Mouse (Mus musculus) T-helper 1 cell (primary cell): ENCODE measurements at regions not wholly inside any gene's neighbourhood (a gene's known extent, or its start where the extent isn't known, plus 50 kb on each side); places are given as distances from the start of the nearest gene placed in this dataset.

Source experiments
- in situ Hi-C: fragments of 300-600 bp; cut with MboI, MseI; formaldehyde crosslinking; loops from one replicate; pipeline ENCODE4 v1.15.1; 2025; ENCODE audit warnings: high pct_unique_total_duplicates

DNA sequence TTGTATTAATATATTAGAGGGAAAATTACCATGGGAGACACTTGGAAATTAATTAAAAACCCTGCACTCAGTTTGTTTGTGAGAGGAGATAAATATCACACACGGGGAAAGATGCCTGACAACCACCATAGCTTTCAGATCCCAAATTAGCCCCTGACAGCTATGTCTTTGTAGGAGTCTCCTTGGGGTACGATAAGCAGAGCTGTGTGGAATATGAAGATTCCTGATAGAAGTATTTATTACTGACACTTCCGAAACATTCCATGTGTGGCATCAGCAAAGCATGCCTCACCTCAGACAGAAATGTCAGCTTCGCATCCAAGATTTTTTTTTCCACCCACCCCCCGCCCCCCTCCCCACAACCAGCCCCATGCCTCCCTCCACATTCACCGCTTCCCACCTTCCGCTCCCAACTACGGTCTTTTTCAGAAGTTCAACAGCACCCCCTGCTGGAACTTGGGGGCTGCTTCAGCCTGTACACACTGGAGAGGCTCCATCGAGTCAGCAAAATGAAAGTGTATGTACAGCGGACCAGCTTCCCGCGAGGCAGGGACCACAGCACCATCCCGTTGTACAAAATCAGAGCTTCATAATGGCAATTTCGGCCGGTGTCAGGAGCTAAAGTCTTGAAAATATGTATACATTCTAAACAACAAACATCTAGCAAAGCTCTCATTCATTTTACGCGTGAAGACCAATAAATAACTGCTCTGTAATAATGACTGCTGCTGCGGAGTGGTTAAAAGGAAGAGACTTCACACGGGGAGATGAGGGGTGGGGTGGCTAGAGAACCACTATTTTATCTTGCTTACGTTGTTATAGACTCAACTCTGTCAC is 66.7 kb downstream of the Rwdd3 start:
- in situ Hi-C loops: loop anchor here (25.0 kb wide), 1 partner anchor 1217 kb away; no protein-coding TSS in a partner anchor

DNA sequence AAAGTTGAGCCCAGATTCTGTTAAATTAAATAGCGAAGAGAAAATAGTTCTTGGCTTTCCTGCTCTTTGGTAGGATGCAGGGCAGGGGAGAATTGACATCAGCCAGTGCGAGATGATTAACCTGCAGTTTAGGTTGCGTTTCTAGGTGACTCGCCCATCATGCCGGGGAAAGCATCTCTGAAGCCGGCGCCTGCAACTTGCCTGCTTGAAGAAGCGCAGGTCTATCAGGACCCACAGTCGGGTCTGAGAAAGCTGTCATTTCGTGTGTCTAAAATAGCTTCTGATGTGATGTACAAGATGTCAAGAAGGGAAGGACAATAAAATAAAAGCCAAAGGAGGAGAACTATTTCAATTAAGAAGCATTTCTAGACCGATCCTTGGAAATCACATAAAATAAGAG is 68.6 kb downstream of the Rwdd3 start:
- in situ Hi-C loops: loop anchor here (25.0 kb wide), 1 partner anchor 1216 kb away; no protein-coding TSS in a partner anchor

DNA sequence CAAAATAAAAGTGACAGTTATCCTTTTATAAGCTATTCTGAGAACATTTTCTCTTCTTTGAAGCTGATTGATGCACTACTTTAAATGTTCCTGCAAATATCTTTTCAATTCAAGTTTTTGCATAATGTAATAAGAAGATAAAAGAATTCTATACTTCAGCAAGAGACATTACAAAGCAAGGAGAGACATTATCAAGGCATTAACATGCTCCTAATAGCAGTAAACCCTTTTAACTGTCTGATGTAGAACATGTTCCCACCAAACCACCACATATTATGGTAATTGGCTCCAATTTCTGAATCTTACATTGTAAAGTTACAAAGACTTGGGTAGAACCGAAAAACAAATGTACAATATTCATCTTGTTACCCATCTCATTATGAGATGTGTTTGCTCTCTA is 69.4 kb downstream of the Rwdd3 start:
- in situ Hi-C loops: loop anchor here (25.0 kb wide), 1 partner anchor 1215 kb away; no protein-coding TSS in a partner anchor

DNA sequence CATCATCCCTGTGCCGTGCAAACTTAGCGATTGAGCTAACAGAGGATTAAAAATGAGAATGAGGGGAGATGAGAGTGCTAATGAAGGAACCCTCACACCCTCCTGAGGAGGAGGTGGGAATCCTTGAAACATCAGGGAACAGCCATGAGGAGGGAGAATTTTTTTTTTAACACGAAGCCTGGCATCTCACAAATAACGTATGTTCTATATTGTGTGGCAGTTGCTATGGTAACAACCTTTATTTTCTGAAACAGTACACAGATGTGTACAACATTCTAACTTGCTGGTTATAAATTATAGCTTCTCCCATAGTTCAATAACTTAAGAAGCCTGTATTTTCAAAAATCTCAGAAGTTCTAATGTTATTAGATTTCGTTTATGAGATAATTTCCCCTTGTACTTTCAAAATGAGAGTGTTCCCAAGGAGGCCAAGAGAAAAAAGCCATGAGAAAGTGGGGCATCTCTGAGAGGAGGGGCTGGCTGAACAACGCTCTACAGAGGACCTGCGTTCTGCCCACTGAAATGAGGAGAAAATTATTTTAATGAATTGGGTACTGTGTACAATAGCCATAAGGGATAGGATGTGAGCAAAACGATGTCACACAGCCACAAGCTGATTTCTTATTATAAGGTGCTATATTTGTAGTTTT is 71.2 kb downstream of the Rwdd3 start:
- in situ Hi-C loops: loop anchor here (25.0 kb wide), 1 partner anchor 1213 kb away; no protein-coding TSS in a partner anchor

DNA sequence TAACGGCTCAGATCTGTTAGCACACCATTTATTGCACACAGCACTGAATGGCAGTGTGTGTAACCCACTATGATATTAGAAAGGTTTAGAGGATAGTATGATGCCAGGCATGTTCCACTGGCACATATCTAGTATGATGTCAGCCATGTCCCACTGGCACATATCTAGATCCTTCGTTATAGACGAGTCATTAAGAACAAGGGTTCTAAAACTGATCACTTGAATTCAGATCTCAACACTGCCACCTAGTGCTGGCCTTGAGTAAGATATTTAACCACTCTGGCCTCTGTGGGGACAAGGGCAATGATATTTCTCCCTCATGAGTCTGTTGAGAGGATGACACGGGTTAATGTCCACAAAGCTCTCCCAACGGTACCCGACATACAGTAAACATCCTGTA is 78.0 kb downstream of the Rwdd3 start:
- in situ Hi-C loops: no loop called here

DNA sequence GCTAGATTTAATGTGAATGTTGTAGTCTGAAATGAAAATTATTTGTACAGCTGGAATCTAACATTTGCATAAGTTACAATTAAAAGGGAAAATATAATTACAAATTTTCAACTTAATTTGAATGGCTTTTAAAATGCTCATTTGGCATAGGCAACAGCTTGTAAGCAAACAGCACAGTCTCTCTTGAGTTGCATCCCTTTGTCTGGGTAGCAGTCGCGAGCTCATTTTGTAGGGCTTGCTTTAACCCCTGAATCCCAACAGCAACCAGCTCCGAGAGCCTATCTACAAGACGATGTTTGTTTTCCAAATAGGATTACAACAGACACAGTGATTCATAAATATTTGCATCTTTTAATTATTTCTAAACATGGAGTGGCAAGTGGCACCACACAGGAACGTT is 82.8 kb downstream of the Rwdd3 start:
- in situ Hi-C loops: no loop called here

DNA sequence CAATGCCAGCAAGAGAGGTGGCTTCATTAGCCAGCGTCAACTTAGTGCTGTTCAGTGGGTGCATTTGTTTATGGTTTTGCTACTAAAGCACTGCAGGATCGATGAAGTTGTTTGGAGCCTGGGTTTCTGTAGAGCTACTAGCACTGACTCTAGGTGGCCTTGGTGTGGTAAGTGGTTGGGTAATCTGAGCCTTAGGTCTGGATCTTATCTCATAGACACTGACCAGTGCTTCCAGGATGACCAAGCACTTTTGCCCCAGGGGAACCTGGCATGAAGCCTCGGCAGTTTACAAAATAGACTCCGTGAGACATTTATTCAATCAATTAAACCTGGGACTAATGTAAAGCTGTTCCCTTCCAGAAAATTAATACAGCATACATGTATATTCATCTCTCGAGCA is 102.8 kb downstream of the Rwdd3 start:
- in situ Hi-C loops: no loop called here

DNA sequence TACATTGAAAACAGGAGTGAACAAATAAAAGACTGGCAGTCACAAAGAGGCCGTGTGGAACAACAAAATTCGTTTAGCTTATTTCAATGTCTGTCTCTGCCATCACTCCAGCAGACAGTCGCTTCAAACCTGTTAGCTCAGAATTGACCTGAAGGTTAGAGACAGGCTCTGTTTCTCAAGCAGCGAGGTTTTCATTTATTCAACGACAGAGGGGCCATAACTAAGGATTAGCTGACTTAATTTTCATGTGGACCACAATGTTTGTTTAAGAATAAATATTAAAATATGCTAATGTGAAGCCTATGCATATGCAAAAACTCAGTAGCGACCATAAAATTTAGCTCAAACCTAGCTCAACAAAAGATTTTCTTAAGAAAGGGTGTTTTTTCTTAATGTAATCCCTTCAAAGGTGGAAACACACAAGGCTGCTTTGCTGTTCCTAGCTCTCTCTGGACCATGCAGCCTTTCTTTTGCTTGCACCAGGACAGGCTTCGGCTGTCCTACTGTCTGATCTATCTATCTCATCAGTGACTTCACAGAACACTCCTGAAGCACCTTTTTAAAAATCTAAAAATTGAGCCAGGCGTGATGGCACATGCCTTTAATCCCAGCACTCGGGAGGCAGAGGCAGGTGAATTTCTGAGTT is 135.5 kb downstream of the Rwdd3 start:
- in situ Hi-C loops: no loop called here

DNA sequence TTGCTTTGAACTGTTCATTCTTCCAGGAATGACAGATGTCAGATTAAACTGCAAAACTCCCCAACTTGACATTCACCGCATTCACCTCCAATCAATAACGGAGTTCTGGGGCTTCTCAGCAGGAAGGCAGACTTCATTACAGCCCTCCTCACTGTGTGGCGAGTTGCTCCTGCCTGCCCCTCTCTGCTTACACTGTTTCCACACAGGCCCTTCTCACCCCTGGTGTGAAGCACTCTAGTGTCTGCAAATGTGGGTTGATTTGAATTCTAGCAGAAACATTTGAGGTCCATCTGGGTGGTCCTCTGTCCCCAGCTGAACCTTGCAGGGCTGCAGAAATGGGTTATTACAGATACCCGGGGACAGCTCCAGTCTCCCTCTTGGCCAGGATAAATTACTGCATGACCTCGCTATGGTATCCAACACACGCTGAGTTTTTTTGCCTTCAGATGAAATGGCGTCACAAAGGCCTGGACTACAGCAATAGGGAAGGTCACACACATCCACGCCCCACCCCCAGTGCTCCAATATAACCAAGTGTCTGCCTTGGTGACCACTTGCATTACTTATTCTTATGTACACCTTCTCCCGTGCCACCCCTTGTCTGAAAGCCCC is 145.8 kb downstream of the Rwdd3 start:
- in situ Hi-C loops: no loop called here

DNA sequence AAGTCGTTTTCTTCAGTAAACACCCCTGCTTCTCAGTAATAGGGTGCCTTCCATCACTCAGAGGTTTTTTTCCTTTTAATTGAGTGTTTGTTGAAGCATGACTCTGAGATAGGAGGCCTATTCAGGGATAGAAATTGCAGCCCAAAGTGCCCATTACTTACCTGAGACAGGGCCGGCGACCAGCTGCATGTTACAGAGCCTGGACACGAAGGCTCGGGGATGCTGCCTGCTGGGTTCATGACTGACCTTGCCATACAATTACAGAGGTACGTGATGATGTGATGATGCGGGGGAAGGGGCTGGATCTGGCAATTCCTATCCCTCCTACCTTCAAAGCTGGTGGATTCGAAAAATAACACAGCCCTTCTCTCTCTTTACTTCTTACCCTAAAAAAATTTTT is 146.7 kb downstream of the Rwdd3 start:
- in situ Hi-C loops: no loop called here

DNA sequence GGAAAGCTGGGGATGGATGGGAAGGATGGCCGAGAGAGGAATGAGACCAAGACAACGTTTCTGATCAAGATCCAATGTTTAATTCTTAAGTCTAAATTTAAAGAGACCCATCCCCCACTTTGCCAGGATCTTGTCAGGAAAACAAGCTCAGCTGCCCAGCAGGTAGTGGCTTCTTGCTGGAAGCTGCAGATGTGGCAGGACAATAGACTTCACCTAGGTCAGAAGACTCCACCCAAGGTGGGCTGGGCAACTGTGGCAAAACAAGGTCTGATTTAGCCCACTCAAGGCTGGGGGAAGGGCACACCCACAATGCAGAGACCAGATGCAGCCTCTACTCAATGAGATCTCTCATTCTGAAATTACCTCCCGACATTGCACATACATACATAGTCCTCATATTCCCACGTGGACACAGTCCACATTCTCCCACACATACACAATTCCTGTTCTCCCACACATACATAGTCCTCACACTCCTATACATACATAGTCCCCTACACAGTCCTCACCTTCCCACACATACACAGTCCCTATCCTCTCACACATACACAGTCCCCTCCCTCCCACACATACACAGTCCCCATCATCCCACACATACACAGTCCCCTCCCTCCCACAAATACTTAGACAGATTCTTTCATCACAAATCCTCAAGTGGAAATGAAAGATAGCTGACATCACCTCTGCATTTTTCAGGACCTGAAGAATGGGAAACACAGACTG is 150.2 kb downstream of the Rwdd3 start:
- in situ Hi-C loops: no loop called here

DNA sequence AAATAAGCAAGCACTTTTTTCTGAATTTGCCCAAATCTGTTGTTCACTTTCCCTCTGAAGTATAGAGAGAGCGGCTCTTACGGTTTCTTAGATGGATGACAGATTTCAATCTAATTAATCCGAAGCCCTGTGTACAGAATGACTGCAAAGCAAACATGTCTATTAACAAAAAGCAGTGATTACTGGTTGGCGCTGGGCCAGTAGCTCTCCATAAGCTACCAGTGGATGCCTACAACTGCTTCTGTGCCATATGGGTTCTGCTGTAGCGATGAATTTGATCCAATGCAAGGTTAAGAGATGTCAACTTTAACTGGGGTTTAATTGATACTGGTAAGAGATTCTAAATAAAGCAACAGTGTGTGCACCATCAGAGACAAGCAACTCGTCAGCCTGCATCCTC is 162.3 kb downstream of the Rwdd3 start:
- in situ Hi-C loops: no loop called here

DNA sequence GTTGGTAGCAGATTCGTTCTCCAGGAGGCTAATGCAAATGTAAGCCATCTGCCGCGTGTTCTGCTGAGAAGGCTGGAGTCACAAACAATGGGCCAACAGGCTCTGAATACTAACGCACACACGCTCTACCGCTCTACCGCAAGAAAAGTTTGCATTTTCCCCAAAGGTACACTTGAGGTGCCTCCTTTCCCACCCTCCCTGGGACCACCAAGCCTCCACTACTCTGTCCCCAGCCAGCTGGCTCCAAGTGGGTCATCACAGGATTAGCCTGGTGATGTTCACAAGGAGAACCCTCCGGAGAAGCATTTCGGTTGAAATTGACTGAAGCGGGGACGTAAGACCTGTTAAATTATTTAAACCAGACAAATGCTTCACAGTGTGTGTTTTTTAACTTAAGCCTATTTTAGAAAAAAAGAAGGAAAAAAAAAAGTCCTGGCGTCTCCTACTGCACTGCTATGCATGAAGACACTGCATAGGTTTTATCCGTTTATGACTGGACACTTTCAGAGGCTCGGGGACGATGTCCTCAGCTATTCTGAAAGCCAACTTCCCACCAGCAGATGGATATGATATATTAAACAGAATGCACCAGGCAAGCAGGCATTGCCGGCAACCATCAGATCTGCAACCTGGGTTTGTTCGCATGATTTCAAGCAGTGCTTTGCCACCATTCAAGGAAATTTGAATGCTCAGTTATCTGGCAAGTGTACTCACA is 187.8 kb downstream of the Rwdd3 start:
- in situ Hi-C loops: loop anchor here (25.0 kb wide), 1 partner anchor 1054 kb away; the partner anchor contains the start of gene Abca4

DNA sequence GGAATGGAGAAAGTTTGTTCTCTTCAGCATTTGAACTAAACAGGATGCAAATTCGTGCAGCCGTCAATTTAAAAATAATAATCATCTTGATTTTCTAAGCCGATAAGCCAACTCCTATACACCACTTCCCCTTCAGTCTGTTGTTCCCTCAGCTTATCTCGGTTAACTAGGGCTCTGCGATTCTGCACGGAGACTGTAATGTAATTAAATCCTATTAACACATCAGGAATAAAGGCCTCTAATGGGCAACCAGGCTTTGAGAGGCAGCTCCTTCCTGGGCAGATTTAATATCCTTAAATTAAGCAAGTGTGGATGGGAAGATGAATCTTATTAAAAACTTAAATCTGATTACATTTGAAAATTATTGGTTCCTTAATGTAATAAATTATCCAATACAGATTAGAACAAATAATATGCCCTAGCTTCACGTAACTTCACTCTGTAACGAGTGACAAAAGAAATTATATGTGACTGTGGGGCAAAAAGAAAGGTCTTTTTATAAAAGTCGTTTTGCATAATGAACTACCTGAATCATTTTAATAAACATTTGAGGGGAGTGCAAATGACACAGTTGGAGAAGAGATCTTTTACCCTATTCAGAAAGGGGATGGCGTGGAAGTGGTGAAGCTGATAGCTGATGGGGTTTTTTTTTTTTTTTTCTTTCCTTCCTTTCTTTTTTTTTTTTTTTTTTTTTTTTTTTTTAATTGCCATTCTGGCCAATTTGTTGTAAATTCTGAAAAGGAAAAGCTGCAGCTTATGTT is 188.5 kb downstream of the Rwdd3 start:
- in situ Hi-C loops: loop anchor here (25.0 kb wide), 1 partner anchor 1054 kb away; the partner anchor contains the start of gene Abca4

DNA sequence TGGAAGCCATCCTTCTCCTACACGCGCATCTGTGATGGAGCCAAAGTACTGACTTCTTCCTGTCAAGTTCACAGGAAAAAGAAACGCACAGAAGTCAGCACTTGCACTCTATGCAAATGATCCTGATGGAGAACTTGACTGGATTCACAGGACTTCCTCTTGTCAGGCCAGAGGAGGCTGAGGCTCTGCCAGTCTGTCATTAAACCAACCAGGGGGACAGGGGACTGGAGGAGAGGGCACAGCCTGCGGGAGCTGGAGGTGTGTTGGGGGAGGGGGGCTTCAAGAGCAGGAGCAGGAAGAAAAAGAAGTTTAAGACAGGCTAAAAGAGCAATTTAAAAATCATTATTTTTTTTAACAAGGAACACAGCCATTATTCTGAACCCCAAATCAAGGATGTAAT is 189.3 kb downstream of the Rwdd3 start:
- in situ Hi-C loops: loop anchor here (25.0 kb wide), 1 partner anchor 1055 kb away; the partner anchor contains the start of gene Abca4

DNA sequence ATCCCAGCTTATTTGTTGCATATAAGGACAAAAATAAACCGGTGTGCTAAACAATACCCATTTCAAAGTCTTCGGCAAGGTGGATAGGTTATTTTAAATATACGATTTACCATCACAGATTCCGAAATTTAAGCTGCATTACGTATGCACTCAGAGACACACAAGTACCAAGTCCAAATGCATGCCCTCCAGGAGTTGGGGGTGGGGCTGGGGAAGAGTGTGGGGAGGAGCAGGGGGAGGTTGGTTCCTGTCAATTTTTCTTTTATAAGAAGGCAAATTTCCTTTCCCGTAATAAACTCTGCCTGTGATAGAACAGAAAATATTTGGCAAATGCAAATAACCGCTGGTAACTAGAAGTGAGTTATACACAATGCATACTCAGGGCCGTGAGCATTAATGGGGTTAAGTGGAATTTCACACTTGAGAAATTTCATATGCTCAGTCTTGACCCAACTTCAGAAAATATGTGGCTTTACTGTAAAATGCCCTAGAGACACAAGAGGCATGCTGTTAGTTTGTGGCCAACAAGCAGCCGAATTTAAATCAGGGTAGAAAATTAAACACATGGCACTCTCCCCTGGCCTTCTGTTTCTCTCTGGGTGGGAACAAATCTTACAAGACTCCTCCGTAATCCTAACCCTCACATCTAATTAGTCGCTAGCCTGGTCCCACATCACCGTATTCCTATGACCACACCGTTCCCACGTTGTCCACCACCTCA is 200.6 kb downstream of the Rwdd3 start:
- in situ Hi-C loops: no loop called here

DNA sequence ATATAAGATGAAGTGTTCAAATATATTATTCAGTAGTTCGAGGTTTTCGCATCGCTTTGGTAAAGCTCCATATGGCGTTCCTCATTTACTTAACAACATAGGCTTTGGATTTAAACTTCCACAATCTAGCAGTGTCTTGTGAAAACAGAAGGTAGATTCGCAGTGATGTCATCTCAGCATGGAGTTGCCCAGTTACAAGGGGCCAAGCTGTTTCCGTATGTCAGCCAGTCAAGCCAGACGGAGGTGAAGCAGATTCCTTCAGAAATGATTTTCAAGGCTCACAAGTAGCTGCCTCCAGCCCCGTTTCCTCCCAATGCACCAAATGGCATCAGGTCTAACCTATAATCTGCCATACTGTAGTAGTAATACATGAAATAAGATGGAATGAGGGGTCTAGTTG is 224.6 kb downstream of the Rwdd3 start:
- in situ Hi-C loops: no loop called here

DNA sequence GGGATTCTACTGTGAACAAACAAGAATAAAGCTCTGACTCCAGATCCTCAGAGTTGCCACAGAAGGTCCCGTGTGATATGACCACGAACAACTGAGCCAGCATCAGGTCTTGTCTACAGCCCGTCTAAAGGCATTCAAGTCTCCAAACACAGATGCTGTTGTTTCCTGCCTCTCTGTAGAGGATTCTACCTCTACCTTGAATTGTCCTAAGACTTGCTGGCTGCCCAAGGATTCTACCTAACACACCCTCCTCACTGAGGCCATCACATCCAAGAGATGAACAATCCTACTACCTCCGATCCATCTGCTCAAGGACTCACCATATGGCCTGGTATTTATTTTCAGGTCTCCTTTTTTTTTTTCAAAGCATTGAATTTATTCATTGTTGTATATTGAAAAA is 237.1 kb downstream of the Rwdd3 start:
- in situ Hi-C loops: no loop called here

DNA sequence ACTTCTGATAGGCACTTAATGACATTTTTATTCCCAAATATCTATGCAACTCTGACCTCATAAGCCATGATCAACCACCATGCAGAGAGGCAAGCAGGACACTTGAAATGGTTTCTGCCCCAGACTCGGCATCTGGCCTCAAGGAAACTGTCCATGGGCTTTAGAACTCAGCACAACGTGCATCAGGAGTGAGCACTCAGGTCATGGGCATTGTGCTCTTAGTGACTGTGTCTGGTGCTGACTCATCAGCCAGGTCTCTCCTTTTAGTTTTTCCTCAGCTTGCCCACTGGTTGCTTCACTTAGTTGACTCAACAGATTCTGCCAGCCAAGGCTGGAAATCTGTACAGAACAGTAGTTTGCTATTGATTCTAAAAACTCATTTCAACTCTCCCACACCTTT is 251.1 kb downstream of the Rwdd3 start:
- in situ Hi-C loops: no loop called here
